Mouse (Mus musculus) hindlimb bud, embryonic 11.5 days (tissue): ENCODE measurements at regions not wholly inside any gene's neighbourhood (a gene's known extent, or its start where the extent isn't known, plus 50 kb on each side); places are given as distances from the start of the nearest gene placed in this dataset.

Source experiments
- DNase-seq: peaks from one replicate; pipeline ENCODE4 v3.0.0-alpha.2; 2012; ENCODE audit warnings: low read depth, low spot score; ENCODE audit errors: extremely low spot score

DNA sequence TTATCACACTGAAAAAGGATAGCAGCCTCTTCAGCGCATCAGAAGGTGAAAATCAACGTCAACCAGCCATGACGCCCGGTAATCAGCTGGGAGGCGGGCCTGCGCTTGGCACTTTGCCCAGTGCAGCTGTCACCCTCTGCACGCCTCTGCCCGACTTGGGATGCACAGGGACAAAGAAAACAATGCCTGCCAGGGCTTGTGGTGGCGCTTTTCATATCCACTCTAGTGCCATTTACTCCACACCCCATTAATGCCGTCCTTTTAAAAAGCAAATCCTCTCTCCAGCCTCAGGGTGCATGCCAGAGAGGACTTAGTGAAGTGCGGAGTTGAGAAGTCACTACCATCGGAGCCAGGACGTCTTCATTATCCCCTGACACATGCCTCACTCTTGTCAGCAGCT is 204.5 kb upstream of the Sulf2 start:
- DNase-seq, result no peak

DNA sequence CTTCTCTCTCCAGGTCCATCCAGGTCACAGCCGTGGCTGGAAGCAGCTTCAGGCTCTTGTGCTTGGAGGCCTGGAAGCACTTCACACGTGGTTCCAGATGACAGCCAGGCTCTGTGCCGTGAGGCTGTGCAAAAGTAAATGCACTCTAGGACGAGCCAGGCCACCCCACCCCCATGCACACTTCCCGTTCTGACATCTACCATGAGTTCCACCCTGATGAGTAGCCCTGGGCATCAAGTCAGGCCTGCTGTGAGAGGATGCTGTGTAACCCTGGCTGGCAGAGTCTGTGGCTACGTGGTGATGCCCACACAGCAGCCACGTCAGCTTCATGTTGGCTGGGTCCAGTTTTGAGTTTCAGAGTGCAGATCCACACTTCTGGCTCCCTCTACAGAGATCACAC is 202.4 kb upstream of the Sulf2 start:
- no peak for DNase-seq

GRCm38 (mm10) chr2:166355944-166356343 is 200.5 kb upstream of the Sulf2 start:
- no peak for DNase-seq

DNA sequence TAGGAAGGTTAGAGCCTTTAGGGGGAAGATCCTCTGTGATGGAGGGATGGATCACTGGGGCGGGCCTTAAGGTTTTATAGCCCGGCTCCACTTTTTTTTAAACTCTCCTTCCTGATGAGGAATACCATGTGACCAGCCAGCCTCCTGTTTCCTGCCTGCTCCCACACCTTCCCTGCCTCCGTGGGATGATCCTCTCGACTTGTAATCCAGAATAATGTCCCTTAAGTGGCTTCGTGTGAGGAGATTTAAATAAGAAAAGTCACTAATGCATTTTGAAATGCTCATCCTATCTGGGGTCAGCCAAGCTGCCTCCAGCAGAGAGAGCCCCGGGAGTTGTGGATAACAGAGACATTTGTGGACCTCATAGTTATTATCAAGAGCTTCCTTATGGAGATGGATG is 200.0 kb upstream of the Sulf2 start:
- DNase-seq, result no peak

DNA sequence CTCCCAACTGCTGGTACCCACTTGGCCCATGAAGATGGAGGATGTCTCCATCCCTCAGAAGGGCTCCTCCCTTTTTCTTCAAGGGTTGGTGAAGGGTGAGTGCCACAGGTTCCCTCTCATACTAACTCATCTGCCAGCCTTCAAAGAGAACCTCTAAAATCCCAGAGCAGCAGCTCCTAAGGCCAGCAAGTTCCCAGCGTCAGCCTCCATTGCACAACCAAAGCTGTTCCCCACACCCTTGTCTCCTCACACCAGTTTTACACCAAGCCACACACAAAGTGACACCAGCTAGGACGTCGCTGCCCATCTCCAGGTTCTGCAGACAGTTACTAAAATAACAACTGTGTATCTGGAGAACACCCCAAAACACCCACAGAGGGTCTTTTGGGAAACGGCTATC is 198.9 kb upstream of the Sulf2 start:
- DNase-seq, result no peak

DNA sequence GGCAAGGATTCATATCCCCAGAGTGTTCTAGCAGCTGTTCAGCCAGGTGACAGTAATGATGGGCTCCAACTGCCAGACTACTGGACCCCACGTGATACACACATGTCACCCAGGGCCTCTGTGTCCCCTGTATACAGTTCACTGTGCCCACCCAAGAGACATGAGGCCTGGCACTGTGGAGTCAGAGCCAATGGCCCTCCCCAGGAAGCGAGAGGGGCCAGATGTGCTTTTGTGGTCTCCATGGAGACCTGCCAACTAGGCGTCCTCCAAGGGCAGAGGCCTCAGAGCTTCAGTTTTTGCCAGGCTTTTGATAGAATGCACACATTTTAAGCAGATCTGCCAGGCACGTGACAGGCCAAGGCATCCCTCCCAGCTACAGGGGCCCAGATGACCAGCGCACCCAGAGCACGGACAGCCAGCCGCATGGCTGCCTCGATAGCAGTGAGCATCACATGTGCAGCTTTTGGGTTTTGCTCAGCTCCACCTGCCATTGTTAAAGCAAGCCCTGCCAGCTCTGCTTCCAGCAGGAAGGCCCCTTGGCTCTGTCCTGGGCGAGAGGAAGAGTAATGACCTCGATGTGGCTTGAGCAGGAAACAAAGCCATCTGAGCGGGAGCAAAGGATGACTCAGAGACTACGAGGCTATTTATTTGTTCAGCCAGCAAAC is 198.1 kb upstream of the Sulf2 start:
- DNase-seq, result no peak

- no peak for DNase-seq
Observed at GRCm38 (mm10) chr2:166351984-166352383, 196.5 kb upstream of the Sulf2 start.

GRCm38 (mm10) chr2:166351581-166351980 is 196.1 kb upstream of the Sulf2 start:
- DNase-seq, result no peak

GRCm38 (mm10) chr2:166348654-166349053 is 193.2 kb upstream of the Sulf2 start:
- DNase-seq, result no peak

GRCm38 (mm10) chr2:166346421-166347182 is 191.1 kb upstream of the Sulf2 start:
- DNase-seq, result no peak

DNA sequence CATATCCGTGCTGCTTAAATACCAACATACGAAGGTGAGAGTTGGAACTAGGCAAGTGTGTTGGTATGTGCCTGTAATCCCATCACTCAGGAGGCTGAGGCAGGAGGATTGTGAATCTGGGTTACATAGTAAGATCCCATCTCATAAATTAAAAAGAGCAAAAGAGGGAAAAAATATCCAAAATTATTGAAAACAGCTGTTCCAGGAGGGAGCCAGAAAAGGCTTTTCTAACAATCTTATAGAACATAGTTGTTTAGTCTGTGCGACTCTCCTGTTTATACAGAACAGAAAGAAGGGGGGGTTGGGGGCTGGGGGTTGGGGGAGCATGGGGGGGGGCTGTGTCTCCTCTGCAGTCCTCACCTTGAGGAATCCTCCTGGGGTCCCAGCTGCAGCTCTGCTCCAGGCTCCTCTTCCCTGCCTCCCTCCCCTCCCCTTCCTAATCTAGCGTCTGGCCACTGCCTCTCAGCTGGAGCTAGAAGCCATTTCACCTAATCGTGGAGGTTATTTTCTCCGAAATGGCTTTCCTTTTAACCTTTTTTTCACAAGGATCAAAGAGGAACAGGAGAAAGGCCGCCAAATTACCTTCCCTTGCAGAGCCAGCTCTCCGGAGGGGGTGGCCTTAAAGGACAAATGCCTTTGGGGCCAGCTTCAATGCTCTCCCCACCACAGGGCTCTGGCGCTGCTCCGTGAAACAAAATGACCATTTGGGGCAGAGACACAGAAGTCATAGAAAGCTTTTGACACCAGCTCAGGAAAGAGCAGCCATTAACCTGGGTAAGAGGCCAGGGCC is 188.3 kb upstream of the Sulf2 start:
- DNase-seq, result no peak

- DNase-seq, result no peak
Observed at GRCm38 (mm10) chr2:166342407-166342806, 186.9 kb upstream of the Sulf2 start.

- no peak for DNase-seq
Observed at GRCm38 (mm10) chr2:166340196-166340595, 184.7 kb upstream of the Sulf2 start.

DNA sequence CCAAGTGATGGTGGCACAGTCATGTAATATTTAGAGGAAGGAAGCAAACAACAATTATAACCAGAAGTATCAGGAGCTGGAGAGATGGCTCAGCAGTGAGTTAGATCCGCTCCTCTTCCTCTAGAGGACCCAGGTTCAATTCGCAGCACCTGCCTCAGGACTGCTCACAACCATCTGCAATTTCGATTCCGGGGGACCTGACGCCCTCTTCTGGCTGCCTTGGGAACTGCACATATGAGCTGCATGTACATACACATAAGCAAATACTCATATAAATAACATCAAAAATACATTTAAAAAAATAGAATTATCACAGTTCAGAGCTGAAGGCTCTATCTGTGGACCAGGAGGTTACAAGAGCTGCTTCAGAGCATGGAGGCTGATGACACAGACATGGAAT is 184.0 kb upstream of the Sulf2 start:
- DNase-seq, result no peak

DNA sequence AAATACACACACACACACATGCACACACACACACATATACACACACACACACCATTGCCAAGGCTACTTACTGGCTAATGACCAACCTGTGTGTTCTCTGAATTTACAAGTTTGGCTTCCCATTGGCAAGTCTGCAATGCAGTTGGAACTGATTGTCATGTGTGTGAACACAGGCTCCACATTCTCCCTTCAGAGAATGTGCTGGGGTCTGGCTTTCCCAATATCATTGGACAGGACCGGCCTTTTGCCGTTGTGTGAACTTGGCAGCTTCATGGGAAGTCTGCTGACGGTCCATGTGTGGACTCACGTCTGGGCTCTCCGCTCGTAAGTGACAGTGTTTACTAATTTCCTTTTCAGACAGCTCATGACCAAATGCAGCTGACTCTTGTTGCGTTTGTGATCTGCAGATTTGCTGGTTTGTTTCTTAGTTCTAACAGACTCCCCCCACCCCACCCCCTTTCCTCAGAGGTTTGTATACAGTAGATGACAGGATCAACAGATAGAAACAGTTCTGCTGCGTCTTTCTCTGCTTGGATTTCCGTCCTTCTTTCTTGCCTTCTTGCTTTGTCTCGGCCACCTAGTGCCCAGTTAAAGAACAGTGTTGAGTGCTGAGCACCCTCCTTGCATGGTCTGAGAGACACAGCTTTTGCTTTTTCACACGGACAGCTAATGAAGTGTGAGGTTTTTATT is 183.1 kb upstream of the Sulf2 start:
- DNase-seq, result no peak

DNA sequence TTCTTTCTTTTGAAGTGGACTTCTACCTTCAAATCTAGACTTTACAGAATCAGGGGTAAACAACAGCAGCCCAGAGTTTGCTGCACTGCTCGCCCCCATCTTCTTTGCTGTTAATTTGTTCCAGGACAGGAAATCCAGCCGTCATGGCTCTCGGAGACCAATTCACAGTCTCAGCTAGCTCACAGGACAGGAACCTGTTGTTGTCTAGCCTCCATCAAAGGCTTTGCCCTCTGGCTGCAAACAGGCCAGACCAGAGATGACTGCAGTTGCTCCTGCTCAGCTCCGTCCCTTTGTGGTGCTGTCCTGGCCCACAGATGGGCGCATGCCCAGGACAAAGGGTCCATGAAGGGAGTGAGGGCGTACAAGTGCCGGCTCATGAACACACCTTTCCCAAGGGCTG is 182.2 kb upstream of the Sulf2 start:
- DNase-seq, result no peak

GRCm38 (mm10) chr2:166335702-166336101 is 180.2 kb upstream of the Sulf2 start:
- DNase-seq, result no peak

DNA sequence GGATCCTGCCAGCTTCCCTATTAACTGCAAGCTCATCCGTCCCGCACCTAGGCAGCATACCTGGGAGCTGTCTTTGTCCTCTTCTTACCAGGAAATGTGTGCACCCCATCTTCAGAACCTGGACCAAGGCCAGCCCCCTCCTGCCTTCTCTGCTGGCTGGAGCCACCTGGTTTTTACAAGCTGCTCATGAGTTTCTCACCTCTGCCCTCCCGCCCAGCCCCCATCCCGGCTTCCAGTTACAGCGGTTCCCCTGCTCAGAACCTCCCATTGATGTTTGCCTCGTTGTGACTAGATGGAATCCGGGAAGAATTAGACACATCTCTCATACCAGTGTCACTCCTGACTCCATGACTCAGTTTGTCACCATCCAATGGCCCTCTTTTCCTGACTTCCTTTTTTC is 179.1 kb upstream of the Sulf2 start:
- no peak for DNase-seq

DNA sequence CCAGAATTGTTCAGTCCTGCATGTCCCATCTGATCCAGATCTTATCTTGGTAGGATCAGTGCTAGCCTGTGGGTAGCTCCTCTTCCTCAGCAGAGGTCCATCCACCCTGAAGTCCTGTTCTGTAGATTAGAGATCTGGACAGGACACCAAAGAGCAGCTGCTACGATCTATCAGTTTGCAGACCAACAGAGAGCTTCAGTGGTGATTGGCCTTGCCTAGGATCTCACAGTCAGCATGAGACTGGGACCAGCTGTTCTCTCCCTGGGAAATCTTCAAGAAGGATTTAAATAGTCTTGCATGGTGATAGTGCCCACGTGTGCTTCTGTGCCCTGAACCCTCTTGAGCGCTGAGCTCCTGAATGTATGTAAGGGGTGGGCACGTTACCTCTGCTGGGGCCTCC is 178.4 kb upstream of the Sulf2 start:
- no peak for DNase-seq

GRCm38 (mm10) chr2:166332748-166333417 is 177.4 kb upstream of the Sulf2 start:
- DNase-seq, result no peak

GRCm38 (mm10) chr2:166331192-166331591 is 175.7 kb upstream of the Sulf2 start:
- DNase-seq, result no peak
